Mouse (Mus musculus) MEL (cell line): ENCODE data around the gene Tpcn1. TPM values are rescaled to one million over a fixed set of nuclear protein-coding genes. Genes with fewer than 3 reads are reported as not detected.

Experiments used
- DNase-seq: peaks from one replicate; pipeline ENCODE4 v3.0.0; 2011; ENCODE audit warnings: low read depth, low spot score
- H3K27ac ChIP-seq: 2 replicates; pipeline ENCODE4 v1.5.1; 2012; ENCODE audit warnings: low read depth, mild to moderate bottlenecking, control low read depth, low read length, moderate library complexity; ENCODE audit not compliant: control insufficient read depth
- H3K27me3 ChIP-seq, 2 experiments: fragments of 150-350 bp in 1 of 2; sonication (generic) in 1 of 2; 2 replicates each; pipeline ENCODE4 v1.6.1; 2012; ENCODE audit warnings: low read length in 2 of 2, mild to moderate bottlenecking in 2 of 2, improper control_type of control experiment in 1 of 2, moderate library complexity in 1 of 2; ENCODE audit not compliant: insufficient read depth in 2 of 2, control insufficient read depth in 1 of 2
- H3K36me3 ChIP-seq, 2 experiments: 2 replicates each; pipeline ENCODE4 v1.6.1; 2012 to 2014; ENCODE audit warnings: low read length in 2 of 2, improper control_type of control experiment in 1 of 2, inconsistent platforms in 1 of 2, mild to moderate bottlenecking in 1 of 2; ENCODE audit not compliant: insufficient read depth in 2 of 2, control insufficient read depth in 1 of 2
- H3K4me1 ChIP-seq, 2 experiments: fragments of 150-350 bp in 1 of 2; sonication (generic) in 1 of 2; 2 replicates each; pipeline ENCODE4 v1.6.1; 2012; ENCODE audit warnings: low read length in 2 of 2, improper control_type of control experiment in 1 of 2, mild to moderate bottlenecking in 1 of 2; ENCODE audit not compliant: insufficient read depth in 2 of 2, control insufficient read depth in 1 of 2
- H3K4me3 ChIP-seq, 2 experiments: fragments of 150-350 bp in 1 of 2; sonication (generic) in 1 of 2; 2 replicates each; pipeline ENCODE4 v1.5.1; 2012; ENCODE audit warnings: low read depth in 2 of 2, low read length in 2 of 2, mild to moderate bottlenecking in 2 of 2, moderate library complexity in 2 of 2, control low read depth in 1 of 2, improper control_type of control experiment in 1 of 2; ENCODE audit not compliant: control insufficient read depth in 1 of 2, insufficient read depth in 1 of 2
- H3K79me2 ChIP-seq: 2 replicates; pipeline ENCODE4 v1.6.1; 2012; ENCODE audit warnings: mild to moderate bottlenecking, low read length, moderate library complexity; ENCODE audit not compliant: control insufficient read depth, poor library complexity, insufficient read depth
- H3K9ac ChIP-seq: 2 replicates; pipeline ENCODE4 v1.6.1; 2012; ENCODE audit warnings: low read depth, mild to moderate bottlenecking, control low read depth, low read length, moderate library complexity; ENCODE audit not compliant: control insufficient read depth, poor library complexity, severe bottlenecking
- H3K9me3 ChIP-seq: fragments of 150-350 bp; sonication (generic); replicated peaks from 2 replicates; pipeline ENCODE4 v1.6.1; 2012; ENCODE audit warnings: mild to moderate bottlenecking, low read length, improper control_type of control experiment, moderate library complexity; ENCODE audit not compliant: insufficient read depth
- BHLHE40 ChIP-seq: IDR thresholded peaks from 2 replicates; pipeline ENCODE4 v1.6.1; 2012; ENCODE audit warnings: low read depth, mild to moderate bottlenecking, inconsistent platforms, low read length, improper control_type of control experiment, borderline replicate concordance
- CTCF ChIP-seq, 3 experiments: IDR thresholded peaks in 2 of 3; conservative IDR thresholded peaks in 1 of 3; 2 replicates each; pipeline ENCODE4 v1.5.1; 2011 to 2012; ENCODE audit warnings: low read length in 3 of 3, low read depth in 2 of 3, mild to moderate bottlenecking in 2 of 3, improper control_type of control experiment in 1 of 3, inconsistent platforms in 1 of 3, mixed read lengths in 1 of 3, moderate library complexity in 1 of 3; ENCODE audit not compliant: control insufficient read depth in 1 of 3, insufficient read depth in 1 of 3, poor library complexity in 1 of 3, severe bottlenecking in 1 of 3
- E2F4 ChIP-seq: IDR thresholded peaks from 2 replicates; pipeline ENCODE4 v1.6.1; 2011; ENCODE audit warnings: low read depth, low read length, improper control_type of control experiment, borderline replicate concordance
- ELF1 ChIP-seq: IDR thresholded peaks from 2 replicates; pipeline ENCODE4 v1.6.1; 2014; ENCODE audit warnings: low read depth, mild to moderate bottlenecking, inconsistent platforms, low read length, improper control_type of control experiment, moderate library complexity
- EP300 ChIP-seq, 2 experiments: IDR thresholded peaks; 2 replicates each; pipeline ENCODE4 v1.6.1; 2011; ENCODE audit warnings: improper control_type of control experiment in 2 of 2, low read length in 2 of 2, low read depth in 1 of 2, mild to moderate bottlenecking in 1 of 2
- ETS1 ChIP-seq: IDR thresholded peaks from 2 replicates; pipeline ENCODE4 v1.6.1; 2012; ENCODE audit warnings: low read depth, mild to moderate bottlenecking, inconsistent platforms, low read length, improper control_type of control experiment, moderate library complexity
- HCFC1 ChIP-seq: IDR thresholded peaks from 2 replicates; pipeline ENCODE4 v1.6.1; 2012; ENCODE audit warnings: low read depth, mild to moderate bottlenecking, inconsistent platforms, low read length, improper control_type of control experiment, moderate library complexity
- JUND ChIP-seq: IDR thresholded peaks from 2 replicates; pipeline ENCODE4 v1.6.1; 2011; ENCODE audit warnings: low read depth, mild to moderate bottlenecking, improper control_type of control experiment, low read length
- KAT2A ChIP-seq: conservative IDR thresholded peaks from 2 replicates; pipeline ENCODE4 v1.6.1; 2012; ENCODE audit warnings: low read depth, low read length, improper control_type of control experiment, inconsistent platforms
- MAFK ChIP-seq: IDR thresholded peaks from 2 replicates; pipeline ENCODE4 v1.6.1; 2011; ENCODE audit warnings: low read depth, mild to moderate bottlenecking, low read length, improper control_type of control experiment, borderline replicate concordance
- MAZ ChIP-seq: IDR thresholded peaks from 2 replicates; pipeline ENCODE4 v1.6.1; 2012; ENCODE audit warnings: low read depth, mild to moderate bottlenecking, inconsistent platforms, low read length, improper control_type of control experiment
- MYB ChIP-seq: IDR thresholded peaks from 2 replicates; pipeline ENCODE4 v1.6.1; 2011; ENCODE audit warnings: mild to moderate bottlenecking, low read depth, low read length, improper control_type of control experiment
- MYC ChIP-seq: IDR thresholded peaks from 2 replicates; pipeline ENCODE4 v1.6.1; 2011; ENCODE audit warnings: low read depth, mild to moderate bottlenecking, low read length, improper control_type of control experiment, moderate library complexity
- POLR2A ChIP-seq, 2 experiments: IDR thresholded peaks; 2 replicates each; pipeline ENCODE4 v1.6.1; 2011 to 2012; ENCODE audit warnings: low read length in 2 of 2, mild to moderate bottlenecking in 2 of 2, control low read depth in 1 of 2, improper control_type of control experiment in 1 of 2, low read depth in 1 of 2, moderate library complexity in 1 of 2; ENCODE audit not compliant: control insufficient read depth in 1 of 2, insufficient read depth in 1 of 2, poor library complexity in 1 of 2
- POLR2AphosphoS2 ChIP-seq: IDR thresholded peaks from 2 replicates; pipeline ENCODE4 v1.6.1; 2011; ENCODE audit warnings: low read length, improper control_type of control experiment
- POLR2AphosphoS5 ChIP-seq: IDR thresholded peaks from 2 replicates; pipeline ENCODE4 v1.6.1; 2012; ENCODE audit warnings: low read depth, borderline replicate concordance, mild to moderate bottlenecking, inconsistent platforms, low read length, moderate library complexity, mixed read lengths
- RAD21 ChIP-seq: IDR thresholded peaks from 2 replicates; pipeline ENCODE4 v1.6.1; 2011; ENCODE audit warnings: mild to moderate bottlenecking, low read depth, low read length, improper control_type of control experiment
- SIN3A ChIP-seq: IDR thresholded peaks from 2 replicates; pipeline ENCODE4 v1.6.1; 2012; ENCODE audit warnings: low read length, improper control_type of control experiment, inconsistent platforms
- SMC3 ChIP-seq: IDR thresholded peaks from 2 replicates; pipeline ENCODE4 v1.6.1; 2011; ENCODE audit warnings: low read depth, low read length, improper control_type of control experiment
- USF2 ChIP-seq, 2 experiments: IDR thresholded peaks; 2 replicates each; pipeline ENCODE4 v1.6.1; 2011 to 2012; ENCODE audit warnings: improper control_type of control experiment in 2 of 2, low read length in 2 of 2, borderline replicate concordance in 1 of 2, inconsistent platforms in 1 of 2, low read depth in 1 of 2, mild to moderate bottlenecking in 1 of 2; ENCODE audit not compliant: insufficient read depth in 1 of 2
- ZC3H11A ChIP-seq: IDR thresholded peaks from 2 replicates; pipeline ENCODE4 v1.6.1; 2012; ENCODE audit warnings: low read depth, mild to moderate bottlenecking, inconsistent platforms, low read length, improper control_type of control experiment
- ZKSCAN1 ChIP-seq: IDR thresholded peaks from 2 replicates; pipeline ENCODE4 v1.6.1; 2012; ENCODE audit warnings: low read depth, mild to moderate bottlenecking, inconsistent platforms, low read length, improper control_type of control experiment, moderate library complexity
- ZMIZ1 ChIP-seq: IDR thresholded peaks from 2 replicates; pipeline ENCODE4 v1.6.1; 2012; ENCODE audit warnings: low read depth, mild to moderate bottlenecking, inconsistent platforms, low read length, improper control_type of control experiment, moderate library complexity
- polyA plus RNA-seq, 2 experiments: library from polyadenylated mRNA; stranded (reverse) in 1 of 2; unstranded in 1 of 2; fragments of >175 nt in 1 of 2; fragments of >200 nt in 1 of 2; gene quantifications; 2 replicates each; pipeline versions ENCODE4 v1.2.1 to v1.2.4; 2012; ENCODE audit warnings: low replicate concordance in 2 of 2, low read depth in 1 of 2; ENCODE audit not compliant: insufficient read length in 2 of 2, insufficient read depth in 1 of 2, missing spikeins in 1 of 2
- total RNA-seq: library from RNA; depleted of rRNA; stranded (reverse); fragments of 300-350 nt; gene quantifications from 2 replicates; pipeline ENCODE4 v1.2.3, GENCODE M21; 2012

Gene Tpcn1
- total and polyA plus RNA-seq, 3 experiments = 11.3 to 43.2 TPM; not detected in 1

DNA sequence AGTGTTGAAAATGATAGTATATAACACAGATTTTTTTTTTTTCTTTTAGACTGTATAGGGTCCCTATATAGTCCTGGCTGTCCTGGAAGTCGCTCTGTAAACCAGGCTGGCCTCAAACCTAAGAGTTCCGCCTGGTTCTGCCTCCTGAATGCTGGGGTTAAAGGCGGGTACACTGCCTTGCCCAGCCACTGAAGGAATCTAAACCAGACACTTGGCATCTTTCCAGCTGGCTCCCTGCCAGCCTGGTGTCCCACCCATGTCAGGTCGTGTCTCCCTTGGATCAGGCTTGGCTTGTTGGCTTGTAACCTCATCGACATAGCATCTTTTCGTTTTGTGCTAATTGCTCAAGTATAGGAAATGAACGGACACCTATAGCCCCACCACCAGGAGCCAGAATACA, 40.2 kb upstream of the Tpcn1 start:
- DNase-seq = peak; percentile 66
- Histone ChIP-seq H3K9ac (no peak overlapping the region), H3K27ac (no peak overlapping the region), H3K79me2 (no peaks in the 10 kb centered on the region), H3K36me3 (peaks cover 3 to 8% of the 10 kb centered on the region in 2 experiments), H3K9me3 (no peaks in the 10 kb centered on the region), H3K27me3 (no peaks in the 10 kb centered on the region), H3K4me3 (no peak overlapping the region), H3K4me1 (peaks cover 0 to 11% of the 10 kb centered on the region in 2 experiments; a peak in 2 of 4 replicates)
- TF ChIP-seq USF2 (IDR thresholded peaks at IDR 0.05; ENCODE audit: borderline replicate concordance in 1 of 2, insufficient read depth in 1 of 2, low read depth in 1 of 2, low read length in 2 of 2) (no peak), MYC (no peak), HCFC1 (no peak), ZMIZ1 (no peak), POLR2AphosphoS2 (no peak; the same call in 1 of the 2 replicates), ETS1 (no peak)

DNA sequence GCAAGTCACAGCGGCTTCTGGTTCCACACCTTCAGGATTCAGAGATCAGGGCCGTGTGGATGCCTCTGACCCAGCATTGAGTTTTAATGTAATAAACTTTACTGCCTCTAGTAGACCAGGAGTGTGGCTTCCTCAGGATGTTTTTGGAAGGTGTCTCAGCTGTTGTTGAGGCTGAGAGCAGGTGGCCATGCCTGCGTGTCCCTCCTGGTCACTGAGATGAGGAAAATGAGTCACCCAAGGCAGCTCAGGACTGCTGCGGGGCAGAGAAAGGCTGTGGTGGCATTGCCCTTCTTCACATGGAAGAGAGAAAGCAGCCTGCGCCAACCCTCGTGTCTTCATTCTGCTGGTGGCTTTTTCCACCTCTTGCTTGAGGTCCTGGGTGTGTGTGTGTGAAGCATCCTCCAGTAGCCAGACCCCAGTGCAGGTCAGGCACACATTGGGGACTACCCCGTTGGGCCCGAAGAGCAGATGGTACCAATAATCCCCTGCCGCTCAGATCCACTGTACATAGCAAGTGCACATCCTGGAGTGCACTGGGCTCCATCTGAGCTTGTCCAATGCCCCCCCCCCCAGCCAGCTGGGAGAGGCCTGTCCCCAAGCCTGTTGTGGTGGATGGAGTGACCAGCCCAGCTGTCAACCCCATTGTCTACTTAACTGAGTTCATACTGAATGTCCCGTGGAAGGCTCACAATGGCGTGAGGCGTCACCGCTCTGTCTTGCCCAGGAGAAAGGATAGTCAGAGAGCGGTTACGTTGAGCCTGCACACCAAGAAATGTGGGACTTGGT, 39.2 kb upstream of the Tpcn1 start:
- DNase-seq = no peak
- no peak overlapping the region for H3K9ac ChIP-seq
- no peaks in the 10 kb centered on the region for H3K9me3 ChIP-seq
- H3K36me3 ChIP-seq = peaks cover 3 to 8% of the 10 kb centered on the region in 2 experiments
- H3K27me3 ChIP-seq = no peaks in the 10 kb centered on the region
- peaks cover 0 to 11% of the 10 kb centered on the region in 2 experiments; a peak in 2 of 4 replicates for H3K4me1 ChIP-seq
- TF ChIP-seq MYB (no peak), MAFK (no peak), MYC (no peak), POLR2A (IDR thresholded peaks at IDR 0.05; ENCODE audit: control insufficient read depth in 1 of 2, insufficient read depth in 1 of 2, low read depth in 1 of 2, low read length in 2 of 2, poor library complexity in 1 of 2) (no peak; a peak in 1 of 4 replicates)
- no peak overlapping the region for H3K4me3 ChIP-seq
- no peak overlapping the region for H3K27ac ChIP-seq
- H3K79me2 ChIP-seq = no peaks in the 10 kb centered on the region

DNA sequence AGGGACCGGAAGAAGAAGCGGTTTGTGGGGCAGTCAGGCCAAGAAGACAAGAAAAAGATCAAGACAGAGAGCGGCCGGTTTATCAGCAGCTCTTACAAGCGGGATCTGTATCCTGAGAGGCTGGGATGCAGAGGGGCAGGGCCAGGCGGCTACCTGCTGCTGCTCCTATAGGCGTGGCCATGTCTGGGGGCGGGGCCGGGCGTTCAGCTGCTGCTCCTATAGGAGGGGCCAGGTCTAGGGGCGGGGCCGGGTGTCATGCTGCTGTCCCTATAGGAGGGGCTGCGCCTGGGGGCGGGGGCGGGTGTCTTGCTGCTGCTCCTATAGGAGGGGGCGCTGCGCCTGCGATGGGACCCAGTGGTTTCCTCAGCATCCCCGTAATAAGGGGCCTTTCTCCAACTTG, 37.9 kb upstream of the Tpcn1 start:
- H3K36me3 ChIP-seq = peaks cover 6 to 8% of the 10 kb centered on the region in 2 experiments
- H3K9ac ChIP-seq = no peak overlapping the region
- no peaks in the 10 kb centered on the region for H3K27me3 ChIP-seq
- H3K4me3 ChIP-seq = no peak overlapping the region
- no peak overlapping the region for H3K27ac ChIP-seq
- TF ChIP-seq MAFK = no peak
- TF ChIP-seq POLR2AphosphoS5 = no peak
- no peak for TF ChIP-seq SIN3A
- no peak for TF ChIP-seq ZMIZ1
- TF ChIP-seq MAZ = no peak
- TF ChIP-seq ELF1 = no peak
- no peak for TF ChIP-seq HCFC1
- no peak for TF ChIP-seq ZC3H11A
- TF ChIP-seq RAD21 = no peak
- TF ChIP-seq JUND = no peak
- no peak for TF ChIP-seq BHLHE40
- TF ChIP-seq CTCF (IDR thresholded peaks at IDR 0.05 in 2 of 3, conservative IDR thresholded peaks at IDR 0.05 in 1 of 3; ENCODE audit: control insufficient read depth in 1 of 3, insufficient read depth in 1 of 3, low read depth in 2 of 3, low read length in 3 of 3, poor library complexity in 1 of 3, severe bottlenecking in 1 of 3) = no peak
- no peak for TF ChIP-seq EP300 (IDR thresholded peaks at IDR 0.05; ENCODE audit: low read depth in 1 of 2, low read length in 2 of 2)
- TF ChIP-seq E2F4 = no peak
- TF ChIP-seq USF2 (IDR thresholded peaks at IDR 0.05; ENCODE audit: borderline replicate concordance in 1 of 2, insufficient read depth in 1 of 2, low read depth in 1 of 2, low read length in 2 of 2) = no peak
- no peak for TF ChIP-seq POLR2A (IDR thresholded peaks at IDR 0.05; ENCODE audit: control insufficient read depth in 1 of 2, insufficient read depth in 1 of 2, low read depth in 1 of 2, low read length in 2 of 2, poor library complexity in 1 of 2)
- no peak for TF ChIP-seq ZKSCAN1
- TF ChIP-seq SMC3 = no peak
- no peak for TF ChIP-seq KAT2A
- H3K4me1 ChIP-seq = peaks cover 0 to 11% of the 10 kb centered on the region in 2 experiments; a peak in 2 of 4 replicates
- H3K79me2 ChIP-seq = no peaks in the 10 kb centered on the region
- DNase-seq = peak; percentile 65
- H3K9me3 ChIP-seq = no peaks in the 10 kb centered on the region
